Mouse (Mus musculus): ENCODE measurements around the gene Gm19668. TPM values are rescaled to one million over a fixed set of nuclear protein-coding genes. Genes with fewer than 3 reads are reported as not detected.
"Not testable (repeated sequence)": the region's sequence is repeated elsewhere in the genome, so short reads cannot be mapped to it uniquely, and the experiment has no call there.

Gm19668 gene
- polyA plus RNA-seq, 1 experiment: not detected

GRCm38 (mm10) chr10:77771225-77771624, 27.7 kb downstream of the Gm19668 start, which contains the start of gene Gm3238:
Gene Gm3238 (minus strand): TSS chr10:77771325.
- H3K27me3 ChIP-seq (ENCODE audit: control insufficient read depth, insufficient read depth, insufficient read length); H3K36me3 ChIP-seq (ENCODE audit: control insufficient read depth, insufficient read depth); H3K4me3 ChIP-seq; H3ac ChIP-seq (ENCODE audit: control insufficient read depth, insufficient read length); H3K4me2 ChIP-seq (ENCODE audit: low read depth); H3K79me2 ChIP-seq (ENCODE audit: control insufficient read depth, insufficient read depth): not testable (repeated sequence)

DNA sequence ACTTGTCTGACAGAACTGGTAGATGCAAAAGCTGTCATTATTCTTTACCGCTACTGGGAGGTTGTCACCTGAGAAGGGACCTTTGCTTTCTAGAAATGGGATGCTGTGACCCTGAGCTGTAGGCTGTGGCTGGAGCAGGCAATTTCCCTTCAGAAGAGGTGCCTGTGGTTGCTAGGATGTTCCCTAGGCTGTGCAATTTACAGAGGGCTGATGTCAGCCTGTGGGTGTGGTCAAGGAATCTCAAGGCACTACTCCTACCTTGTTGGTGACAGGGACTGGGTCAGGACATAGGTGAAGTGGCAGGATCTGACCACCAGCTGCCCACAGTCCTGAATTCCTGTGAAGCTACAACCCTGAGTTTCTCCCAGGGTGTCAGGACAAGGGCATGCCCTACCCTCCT, 29.2 kb downstream of the Gm19668 start:
- Histone ChIP-seq H3ac (ENCODE audit: control insufficient read depth, insufficient read length) (no peak overlapping the region), H3K79me2 (ENCODE audit: control insufficient read depth, insufficient read depth) (no peaks in the 10 kb centered on the region), H3K4me2 (ENCODE audit: low read depth) (no peak overlapping the region), H3K36me3 (ENCODE audit: control insufficient read depth, insufficient read depth) (no peaks in the 10 kb centered on the region), H3K27me3 (ENCODE audit: control insufficient read depth, insufficient read depth, insufficient read length) (no peaks in the 10 kb centered on the region), H3K4me3 (no peak overlapping the region)
- TF ChIP-seq TCF12 (IDR thresholded peaks at IDR 0.05; ENCODE audit: insufficient read depth, poor library complexity, severe bottlenecking) (no peak), USF1 (IDR thresholded peaks at IDR 0.05; ENCODE audit: low read depth) (no peak), SRF (IDR thresholded peaks at IDR 0.05; ENCODE audit: control insufficient read depth, insufficient read length, low read depth) (no peak), TCF3 (IDR thresholded peaks at IDR 0.05; ENCODE audit: insufficient read length, low read depth) (no peak), POLR2A (IDR thresholded peaks at IDR 0.05; ENCODE audit: insufficient read length, low read depth) (no peak), MAX (IDR thresholded peaks at IDR 0.05; ENCODE audit: low read depth) (no peak), REST (IDR thresholded peaks at IDR 0.05; ENCODE audit: insufficient read depth, insufficient read length) (no peak), MYOD1 (IDR thresholded peaks at IDR 0.05; ENCODE audit: control insufficient read depth in 1 of 3, insufficient read length in 2 of 3, low read depth in 2 of 3) (no peak), E2F4 (IDR thresholded peaks at IDR 0.05; ENCODE audit: insufficient read depth) (no peak), CEBPB (IDR thresholded peaks at IDR 0.05; ENCODE audit: insufficient read depth, poor library complexity, severe bottlenecking) (no peak), POLR2AphosphoS2 (IDR thresholded peaks at IDR 0.05; ENCODE audit: insufficient read length, low read depth) (no peak), MYOG (IDR thresholded peaks at IDR 0.05; ENCODE audit: control insufficient read depth in 1 of 3, insufficient read depth in 1 of 3, insufficient read length in 2 of 3, low read depth in 2 of 3) (no peak)

GRCm38 (mm10) chr10:77759582-77759981, 39.4 kb downstream of the Gm19668 start, which contains the start of gene Gm3233:
Gene Gm3233 (minus strand): TSS chr10:77759682.
- not testable (repeated sequence) for H3K27me3 ChIP-seq (ENCODE audit: control insufficient read depth, insufficient read depth, insufficient read length); H3K79me2 ChIP-seq (ENCODE audit: control insufficient read depth, insufficient read depth); H3K4me3 ChIP-seq; H3K4me2 ChIP-seq (ENCODE audit: low read depth); H3K36me3 ChIP-seq (ENCODE audit: control insufficient read depth, insufficient read depth); H3ac ChIP-seq (ENCODE audit: control insufficient read depth, insufficient read length)

GRCm38 (mm10) chr10:77753448-77753847, 45.5 kb downstream of the Gm19668 start:
- H3K4me2 ChIP-seq (ENCODE audit: low read depth): no peak overlapping the region
- no peak overlapping the region for H3K4me3 ChIP-seq
- H3K79me2 ChIP-seq (ENCODE audit: control insufficient read depth, insufficient read depth): no peaks in the 10 kb centered on the region
- no peaks in the 10 kb centered on the region for H3K36me3 ChIP-seq (ENCODE audit: control insufficient read depth, insufficient read depth)
- no peak overlapping the region for H3ac ChIP-seq (ENCODE audit: control insufficient read depth, insufficient read length)
- peaks cover 6% of the 10 kb centered on the region for H3K27me3 ChIP-seq (ENCODE audit: control insufficient read depth, insufficient read depth, insufficient read length)
- TF ChIP-seq REST (IDR thresholded peaks at IDR 0.05; ENCODE audit: insufficient read depth, insufficient read length): no peak
- no peak for TF ChIP-seq MYOG (IDR thresholded peaks at IDR 0.05; ENCODE audit: control insufficient read depth in 1 of 3, insufficient read depth in 1 of 3, insufficient read length in 2 of 3, low read depth in 2 of 3)
- no peak for TF ChIP-seq E2F4 (IDR thresholded peaks at IDR 0.05; ENCODE audit: insufficient read depth)
- no peak for TF ChIP-seq CEBPB (IDR thresholded peaks at IDR 0.05; ENCODE audit: insufficient read depth, poor library complexity, severe bottlenecking)
- no peak for TF ChIP-seq POLR2A (IDR thresholded peaks at IDR 0.05; ENCODE audit: insufficient read length, low read depth)
- no peak for TF ChIP-seq MYOD1 (IDR thresholded peaks at IDR 0.05; ENCODE audit: control insufficient read depth in 1 of 3, insufficient read length in 2 of 3, low read depth in 2 of 3)
- TF ChIP-seq TCF12 (IDR thresholded peaks at IDR 0.05; ENCODE audit: insufficient read depth, poor library complexity, severe bottlenecking): no peak
- TF ChIP-seq USF1 (IDR thresholded peaks at IDR 0.05; ENCODE audit: low read depth): no peak
- TF ChIP-seq SRF (IDR thresholded peaks at IDR 0.05; ENCODE audit: control insufficient read depth, insufficient read length, low read depth): no peak
- TF ChIP-seq MAX (IDR thresholded peaks at IDR 0.05; ENCODE audit: low read depth): no peak

DNA sequence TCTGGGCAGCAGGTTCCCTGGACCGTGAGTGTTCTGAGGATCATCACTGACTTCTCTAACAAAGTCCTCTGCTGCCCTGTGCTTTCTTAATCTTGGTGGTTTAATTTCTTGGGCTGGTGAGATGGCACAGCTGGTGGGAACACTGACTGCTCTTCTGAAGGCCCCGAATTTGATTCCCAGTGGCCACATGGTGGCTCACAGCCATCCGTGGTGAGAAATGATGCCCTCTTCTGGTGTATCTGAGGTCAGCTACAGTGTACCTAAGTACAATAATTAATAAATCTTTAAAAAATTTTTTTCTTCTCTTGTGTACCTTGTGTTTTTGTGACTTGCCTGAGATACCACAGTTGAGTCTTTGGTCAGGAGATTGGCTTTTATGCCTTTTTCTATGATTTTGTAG, 46.6 kb downstream of the Gm19668 start:
- H3K4me3 ChIP-seq; H3ac ChIP-seq (ENCODE audit: control insufficient read depth, insufficient read length); H3K79me2 ChIP-seq (ENCODE audit: control insufficient read depth, insufficient read depth); H3K27me3 ChIP-seq (ENCODE audit: control insufficient read depth, insufficient read depth, insufficient read length); H3K4me2 ChIP-seq (ENCODE audit: low read depth); H3K36me3 ChIP-seq (ENCODE audit: control insufficient read depth, insufficient read depth): not testable (repeated sequence)

GRCm38 (mm10) chr10:77751254-77751653, 47.7 kb downstream of the Gm19668 start, which contains the start of gene Gm9736:
Gene Gm9736 (minus strand): TSS chr10:77751354.
- H3K4me2 ChIP-seq (ENCODE audit: low read depth); H3K79me2 ChIP-seq (ENCODE audit: control insufficient read depth, insufficient read depth); H3K36me3 ChIP-seq (ENCODE audit: control insufficient read depth, insufficient read depth); H3K27me3 ChIP-seq (ENCODE audit: control insufficient read depth, insufficient read depth, insufficient read length); H3K4me3 ChIP-seq: not testable (repeated sequence)
- H3ac ChIP-seq (ENCODE audit: control insufficient read depth, insufficient read length): peak within 1 kb of the TSS; percentile 3

DNA sequence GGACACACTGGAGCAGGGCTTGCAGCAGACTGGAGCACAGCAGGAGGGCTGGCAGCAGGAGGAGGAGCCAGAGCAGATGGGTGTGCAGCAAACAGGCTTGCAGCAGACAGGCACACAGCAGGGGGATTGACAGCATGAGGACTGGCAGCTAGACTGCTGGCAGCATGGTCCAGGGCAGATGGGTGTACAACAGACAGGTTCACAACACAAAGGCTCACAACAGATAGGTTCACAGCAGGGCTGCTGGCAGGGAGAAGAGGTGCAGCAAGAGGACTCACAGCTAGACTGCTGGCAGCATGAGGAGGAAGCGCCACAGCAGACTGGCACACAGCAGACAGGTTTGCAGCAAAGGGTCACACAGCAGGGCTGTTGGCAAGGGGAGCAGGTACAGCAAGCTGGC, 48.2 kb downstream of the Gm19668 start:
- H3K27me3 ChIP-seq (ENCODE audit: control insufficient read depth, insufficient read depth, insufficient read length); H3K4me3 ChIP-seq; H3K79me2 ChIP-seq (ENCODE audit: control insufficient read depth, insufficient read depth); H3K36me3 ChIP-seq (ENCODE audit: control insufficient read depth, insufficient read depth); H3K4me2 ChIP-seq (ENCODE audit: low read depth): not testable (repeated sequence)
- peak overlapping the region; percentile 3 for H3ac ChIP-seq (ENCODE audit: control insufficient read depth, insufficient read length)
